Mouse (Mus musculus): ENCODE results near the gene Kif6. TPM values are rescaled to one million over a fixed set of nuclear protein-coding genes. Genes with fewer than 3 reads are reported as not detected.

Gene Kif6
- polyA plus RNA-seq, 1 experiment from 2014 or later: 3.7 TPM

GRCm38 (mm10) chr17:49865604-49866003 is 250.7 kb downstream of the Kif6 start:
- H3K4me1 ChIP-seq (replicated peaks; ENCODE audit: control insufficient read depth, insufficient read depth, low read length): peaks cover 14% of the 10 kb centered on the region; the same call in 1 of the 2 replicates
- H3K4me3 ChIP-seq (replicated peaks; ENCODE audit: low read length): no peak overlapping the region
- no peaks in the 10 kb centered on the region for H3K9me3 ChIP-seq (ENCODE audit: control insufficient read depth, low read length)
- H3K4me2 ChIP-seq (replicated peaks): no peak overlapping the region
- no peak overlapping the region for H3K27ac ChIP-seq
- DNase-seq (ENCODE audit: low spot score) (no peak), ATAC-seq (ENCODE audit: low FRiP score) (no peak)
- WGBS: 96% methylated on average over 2 of the region's 2 CpGs
- H3K9ac ChIP-seq: no peak overlapping the region
- no peaks in the 10 kb centered on the region for H3K27me3 ChIP-seq (ENCODE audit: control insufficient read depth, insufficient read depth, low read length)
- H3K36me3 ChIP-seq (replicated peaks; ENCODE audit: control insufficient read depth, insufficient read depth): no peaks in the 10 kb centered on the region

GRCm38 (mm10) chr17:49866653-49867215 is 251.8 kb downstream of the Kif6 start:
- DNase-seq (ENCODE audit: low spot score) (no peak), ATAC-seq (ENCODE audit: low FRiP score) (no peak)
- H3K9me3 ChIP-seq (ENCODE audit: control insufficient read depth, low read length): no peaks in the 10 kb centered on the region
- no peak overlapping the region for H3K27ac ChIP-seq
- no peak overlapping the region for H3K4me3 ChIP-seq (replicated peaks; ENCODE audit: low read length)
- no peaks in the 10 kb centered on the region for H3K36me3 ChIP-seq (replicated peaks; ENCODE audit: control insufficient read depth, insufficient read depth)
- no peak overlapping the region for H3K9ac ChIP-seq
- 68% methylated on average over 8 of the region's 8 CpGs for WGBS
- no peak overlapping the region for H3K4me2 ChIP-seq (replicated peaks)
- peaks cover 14% of the 10 kb centered on the region; the same call in 1 of the 2 replicates for H3K4me1 ChIP-seq (replicated peaks; ENCODE audit: control insufficient read depth, insufficient read depth, low read length)
- H3K27me3 ChIP-seq (ENCODE audit: control insufficient read depth, insufficient read depth, low read length): no peaks in the 10 kb centered on the region

GRCm38 (mm10) chr17:49867321-49868137 is 252.6 kb downstream of the Kif6 start:
- ATAC-seq (ENCODE audit: low FRiP score) (peak; percentile 54), DNase-seq (ENCODE audit: low spot score) (peak; percentile 31)
- Histone ChIP-seq H3K27ac (no peak overlapping the region), H3K9ac (no peak overlapping the region), H3K9me3 (ENCODE audit: control insufficient read depth, low read length) (no peaks in the 10 kb centered on the region), H3K4me3 (replicated peaks; ENCODE audit: low read length) (no peak overlapping the region), H3K36me3 (replicated peaks; ENCODE audit: control insufficient read depth, insufficient read depth) (no peaks in the 10 kb centered on the region), H3K27me3 (ENCODE audit: control insufficient read depth, insufficient read depth, low read length) (no peaks in the 10 kb centered on the region), H3K4me1 (replicated peaks; ENCODE audit: control insufficient read depth, insufficient read depth, low read length) (peaks cover 14% of the 10 kb centered on the region; the same call in 1 of the 2 replicates), H3K4me2 (replicated peaks) (no peak overlapping the region)
- 23% methylated on average over 13 of the region's 13 CpGs for WGBS

- no peak for ATAC-seq (ENCODE audit: low FRiP score)
Measured at GRCm38 (mm10) chr17:49869246-49869645, 254.3 kb downstream of the Kif6 start.

GRCm38 (mm10) chr17:49872305-49872704 is 257.4 kb downstream of the Kif6 start:
- H3K4me1 ChIP-seq (replicated peaks; ENCODE audit: control insufficient read depth, insufficient read depth, low read length): peaks cover 10% of the 10 kb centered on the region; the same call in 1 of the 2 replicates
- DNase-seq (ENCODE audit: low spot score) (no peak), ATAC-seq (ENCODE audit: low FRiP score) (no peak)
- no peaks in the 10 kb centered on the region for H3K9me3 ChIP-seq (ENCODE audit: control insufficient read depth, low read length)
- no peaks in the 10 kb centered on the region for H3K36me3 ChIP-seq (replicated peaks; ENCODE audit: control insufficient read depth, insufficient read depth)
- 45% methylated on average over 2 of the region's 2 CpGs for WGBS
- H3K27me3 ChIP-seq (ENCODE audit: control insufficient read depth, insufficient read depth, low read length): no peaks in the 10 kb centered on the region
- H3K9ac ChIP-seq: no peak overlapping the region
- H3K4me3 ChIP-seq (replicated peaks; ENCODE audit: low read length): no peak overlapping the region
- no peak overlapping the region for H3K27ac ChIP-seq
- H3K4me2 ChIP-seq (replicated peaks): no peak overlapping the region

More at GRCm38 (mm10) chr17:49869246-49869645, 254.3 kb downstream of the Kif6 start:
- WGBS: 76% methylated on average over 9 of the region's 9 CpGs
- H3K27me3 ChIP-seq (ENCODE audit: control insufficient read depth, insufficient read depth, low read length): no peaks in the 10 kb centered on the region
- no peak overlapping the region for H3K4me2 ChIP-seq (replicated peaks)
- no peak overlapping the region for H3K9ac ChIP-seq
- no peaks in the 10 kb centered on the region for H3K36me3 ChIP-seq (replicated peaks; ENCODE audit: control insufficient read depth, insufficient read depth)
- no peak overlapping the region for H3K27ac ChIP-seq
- H3K9me3 ChIP-seq (ENCODE audit: control insufficient read depth, low read length): no peaks in the 10 kb centered on the region
- no peak overlapping the region for H3K4me3 ChIP-seq (replicated peaks; ENCODE audit: low read length)
- DNase-seq (ENCODE audit: low spot score): no peak
- H3K4me1 ChIP-seq (replicated peaks; ENCODE audit: control insufficient read depth, insufficient read depth, low read length): peaks cover 11% of the 10 kb centered on the region; the same call in 1 of the 2 replicates

GRCm38 (mm10) chr17:49874746-49875145 is 259.8 kb downstream of the Kif6 start:
- Histone ChIP-seq H3K27ac (no peak overlapping the region), H3K9ac (no peak overlapping the region), H3K4me1 (replicated peaks; ENCODE audit: control insufficient read depth, insufficient read depth, low read length) (0 out of 2 replicates have a peak, but pooled peaks cover 4% of the 10 kb centered on the region), H3K36me3 (replicated peaks; ENCODE audit: control insufficient read depth, insufficient read depth) (no peaks in the 10 kb centered on the region), H3K9me3 (ENCODE audit: control insufficient read depth, low read length) (no peaks in the 10 kb centered on the region), H3K4me2 (replicated peaks) (no peak overlapping the region), H3K27me3 (ENCODE audit: control insufficient read depth, insufficient read depth, low read length) (no peaks in the 10 kb centered on the region), H3K4me3 (replicated peaks; ENCODE audit: low read length) (no peak overlapping the region)
- ATAC-seq (ENCODE audit: low FRiP score) (no peak), DNase-seq (ENCODE audit: low spot score) (no peak)
- WGBS: 69% methylated on average over 5 of the region's 5 CpGs

- DNase-seq (ENCODE audit: low spot score): no peak
- 63% methylated on average over 6 of the region's 6 CpGs for WGBS
- Histone ChIP-seq H3K27ac (no peak overlapping the region), H3K9me3 (ENCODE audit: control insufficient read depth, low read length) (no peaks in the 10 kb centered on the region), H3K9ac (no peak overlapping the region), H3K36me3 (replicated peaks; ENCODE audit: control insufficient read depth, insufficient read depth) (no peaks in the 10 kb centered on the region), H3K27me3 (ENCODE audit: control insufficient read depth, insufficient read depth, low read length) (no peaks in the 10 kb centered on the region), H3K4me2 (replicated peaks) (no peak overlapping the region), H3K4me3 (replicated peaks; ENCODE audit: low read length) (no peak overlapping the region), H3K4me1 (replicated peaks; ENCODE audit: control insufficient read depth, insufficient read depth, low read length) (0 out of 2 replicates have a peak, but pooled peaks cover 4% of the 10 kb centered on the region)
- no peak for ATAC-seq (ENCODE audit: low FRiP score)
Measured at GRCm38 (mm10) chr17:49875401-49875800, 260.5 kb downstream of the Kif6 start.

GRCm38 (mm10) chr17:49875939-49876651 is 261.2 kb downstream of the Kif6 start:
- WGBS: 43% methylated on average over 15 of the region's 15 CpGs
- no peak overlapping the region for H3K9ac ChIP-seq
- H3K27me3 ChIP-seq (ENCODE audit: control insufficient read depth, insufficient read depth, low read length): no peaks in the 10 kb centered on the region
- no peak overlapping the region for H3K4me2 ChIP-seq (replicated peaks)
- DNase-seq (ENCODE audit: low spot score): no peak
- H3K36me3 ChIP-seq (replicated peaks; ENCODE audit: control insufficient read depth, insufficient read depth): no peaks in the 10 kb centered on the region
- H3K27ac ChIP-seq: no peak overlapping the region
- ATAC-seq (ENCODE audit: low FRiP score): no peak
- no peak overlapping the region for H3K4me3 ChIP-seq (replicated peaks; ENCODE audit: low read length)
- no peaks in the 10 kb centered on the region for H3K9me3 ChIP-seq (ENCODE audit: control insufficient read depth, low read length)
- 0 out of 2 replicates have a peak, but pooled peaks cover 4% of the 10 kb centered on the region for H3K4me1 ChIP-seq (replicated peaks; ENCODE audit: control insufficient read depth, insufficient read depth, low read length)
